Mouse (Mus musculus) thymus, postnatal 4 days (tissue): ENCODE measurements around the gene Adamts20.

ENCODE experiments used
- DNase-seq: peaks from one replicate; pipeline ENCODE4 v3.0.0; 2021

Adamts20 gene

GRCm38 (mm10) chr15:94334586-94334985 is 130.6 kb downstream of the Adamts20 start:
- DNase-seq = no peak

DNA sequence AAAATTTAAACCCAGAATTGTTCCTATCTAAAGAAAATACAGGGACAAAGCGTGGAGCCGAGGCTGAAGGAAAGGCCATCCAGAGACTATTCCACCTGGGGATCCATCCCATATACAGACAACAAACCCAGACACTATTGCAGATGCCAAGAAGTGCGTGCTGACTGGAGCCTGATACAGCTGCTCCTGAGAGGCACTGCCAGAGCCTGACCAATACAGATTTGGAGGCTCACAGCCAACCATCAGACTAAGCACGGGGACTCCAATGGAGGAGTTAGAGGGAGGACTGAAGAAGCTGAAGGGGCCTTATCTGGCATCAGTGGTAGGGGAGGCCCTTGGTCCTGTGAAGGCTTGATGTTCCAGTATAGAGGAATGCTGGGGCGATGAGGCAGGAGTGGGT is 138.6 kb downstream of the Adamts20 start:
- no peak for DNase-seq

DNA sequence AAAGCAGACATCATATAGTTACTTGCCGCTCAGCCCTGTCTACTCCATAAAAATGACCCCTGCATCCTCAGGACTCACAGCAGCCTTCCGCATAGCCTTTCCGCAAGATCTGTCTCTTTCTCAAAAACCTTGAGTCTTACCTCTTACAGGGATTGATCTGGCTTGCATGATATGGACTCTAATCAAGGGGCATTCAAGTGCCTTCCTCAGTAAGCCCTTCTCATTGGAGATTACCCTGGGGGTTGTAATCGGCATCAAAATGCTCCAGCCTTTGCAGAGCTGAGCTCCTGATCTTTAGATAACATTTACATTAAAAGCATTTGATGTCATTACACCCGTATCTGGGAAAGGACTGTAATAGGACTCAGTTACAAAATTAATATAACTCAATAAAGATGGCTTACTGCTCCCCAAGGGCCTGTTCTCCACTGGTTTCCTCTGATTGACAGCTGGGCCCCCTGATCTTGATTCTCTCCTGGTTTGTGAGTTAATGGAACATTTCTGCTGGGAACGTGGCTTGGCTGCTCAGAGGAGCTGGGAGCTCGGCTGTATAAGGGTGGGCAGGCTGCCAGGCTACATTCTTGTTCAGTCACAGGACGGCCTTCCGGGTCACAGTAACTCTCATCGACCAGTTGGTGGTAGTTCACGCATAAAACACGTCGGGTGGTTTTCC is 139.6 kb downstream of the Adamts20 start:
- DNase-seq = no peak

DNA sequence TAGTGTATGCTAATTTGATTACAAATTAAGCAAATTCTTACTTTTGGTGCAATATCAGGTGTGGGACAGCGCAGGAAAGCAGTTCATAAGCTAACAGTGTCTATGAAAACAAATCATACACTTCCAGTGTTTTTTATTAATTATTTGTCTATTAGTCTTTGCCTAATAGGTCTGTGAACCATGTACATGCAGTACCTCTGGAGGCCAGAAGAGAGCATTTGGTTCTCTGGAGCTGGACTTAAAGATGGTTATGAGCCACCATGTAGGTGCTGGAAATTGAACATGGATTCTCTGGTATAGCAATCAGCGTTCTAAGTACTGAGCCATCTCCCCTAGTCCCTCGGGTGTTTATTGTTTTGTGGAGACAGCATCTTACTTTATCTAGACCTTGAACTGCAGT is 149.0 kb downstream of the Adamts20 start:
- DNase-seq = no peak

- DNase-seq = no peak
Observed at GRCm38 (mm10) chr15:94309689-94310088, 155.5 kb downstream of the Adamts20 start.

DNA sequence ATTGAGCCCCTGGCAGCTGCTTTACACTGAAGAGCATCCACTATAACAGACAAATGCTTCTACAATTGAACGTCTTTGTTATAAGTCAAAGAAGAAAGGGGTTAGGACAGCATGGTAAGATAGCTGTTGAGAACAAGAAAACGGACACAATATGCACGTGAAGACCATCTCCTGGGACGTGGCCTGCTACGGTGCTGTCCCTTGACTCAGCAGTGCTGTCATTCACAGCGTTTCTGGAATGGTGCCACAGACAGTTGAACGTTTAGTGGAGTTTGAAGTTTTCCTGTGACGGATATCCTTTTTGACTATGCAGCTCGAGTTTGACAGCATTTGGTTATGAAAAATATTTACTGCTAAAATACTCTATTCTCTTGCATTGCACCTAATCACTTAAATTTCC is 157.3 kb downstream of the Adamts20 start:
- DNase-seq = no peak

DNA sequence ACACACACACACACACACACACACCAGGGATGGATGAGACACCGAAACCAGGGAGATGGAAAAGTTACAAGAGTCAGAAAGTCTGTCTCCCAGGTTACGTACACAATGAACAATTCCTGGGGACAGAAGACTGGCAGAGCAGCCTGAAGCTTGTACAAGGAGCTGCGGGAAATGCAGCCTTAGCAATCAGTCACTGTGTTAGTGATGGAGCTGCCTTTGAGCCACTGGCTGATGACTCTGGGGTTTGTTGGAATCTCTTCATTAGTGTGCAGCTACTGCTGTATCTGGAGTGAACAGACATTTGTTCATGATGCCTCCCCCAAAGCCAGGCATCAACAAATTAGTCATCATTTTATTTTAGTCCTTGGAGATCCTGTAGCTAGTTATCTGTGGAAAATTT is 162.1 kb downstream of the Adamts20 start:
- DNase-seq = no peak

- no peak for DNase-seq
Observed at GRCm38 (mm10) chr15:94294084-94294483, 171.1 kb downstream of the Adamts20 start.

DNA sequence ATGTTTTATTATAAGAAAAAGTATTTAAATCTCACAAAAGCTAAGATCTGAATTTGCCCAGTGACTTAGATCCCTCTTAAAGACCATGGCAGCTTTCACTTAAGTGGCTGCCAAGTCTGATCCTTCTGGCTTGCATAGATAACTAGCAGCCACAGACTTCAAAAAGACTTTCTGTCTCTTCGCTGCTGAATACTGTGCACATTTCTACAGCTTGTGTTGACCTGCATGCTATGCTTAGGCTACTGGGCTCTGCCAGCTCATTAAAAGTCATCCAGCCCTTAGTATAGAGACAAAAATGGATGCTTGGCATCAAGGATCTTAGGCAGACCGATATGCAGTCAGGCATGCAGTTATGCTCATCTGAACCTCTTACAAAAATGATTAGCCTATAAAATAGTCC is 177.2 kb downstream of the Adamts20 start:
- DNase-seq = no peak

GRCm38 (mm10) chr15:94287495-94287894 is 177.7 kb downstream of the Adamts20 start:
- no peak for DNase-seq

- DNase-seq = peak; percentile 14
Observed at GRCm38 (mm10) chr15:94276418-94276817, 188.8 kb downstream of the Adamts20 start.

- DNase-seq = peak; percentile 91
Observed at GRCm38 (mm10) chr15:94265630-94266029, 199.6 kb downstream of the Adamts20 start.

GRCm38 (mm10) chr15:94264497-94264879 is 200.7 kb downstream of the Adamts20 start:
- no peak for DNase-seq

DNA sequence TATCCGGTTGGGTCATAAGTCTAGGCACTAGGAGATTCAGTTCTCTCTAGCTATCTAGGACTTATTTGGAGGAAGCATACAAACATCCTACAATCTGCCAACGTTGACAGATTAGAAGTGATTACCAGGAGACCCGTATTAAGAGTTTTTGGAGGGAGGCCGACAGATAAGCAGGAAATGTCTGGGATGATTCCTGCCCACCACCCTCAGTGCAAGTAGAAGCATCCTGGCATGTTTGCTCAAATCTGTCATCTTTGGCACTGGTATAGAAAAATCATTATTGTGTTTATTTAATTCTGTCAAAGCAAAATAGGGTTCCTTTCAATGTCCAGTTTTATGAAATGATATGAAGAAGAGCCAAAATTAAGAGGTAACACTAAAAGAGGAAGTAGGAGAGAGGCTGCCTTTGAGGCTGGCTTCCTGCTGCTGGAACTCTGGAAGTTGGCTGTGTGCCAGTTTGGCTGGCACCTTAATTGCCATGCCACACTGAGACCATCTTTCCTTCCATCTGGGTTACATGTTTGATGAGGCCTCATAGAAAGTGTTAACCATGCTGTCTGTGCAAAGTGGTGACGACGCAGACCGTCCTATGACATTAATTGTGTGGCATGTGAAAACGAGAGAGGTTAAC is 201.2 kb downstream of the Adamts20 start:
- DNase-seq = no peak

- DNase-seq = no peak
Observed at GRCm38 (mm10) chr15:94263241-94263640, 202.0 kb downstream of the Adamts20 start.

DNA sequence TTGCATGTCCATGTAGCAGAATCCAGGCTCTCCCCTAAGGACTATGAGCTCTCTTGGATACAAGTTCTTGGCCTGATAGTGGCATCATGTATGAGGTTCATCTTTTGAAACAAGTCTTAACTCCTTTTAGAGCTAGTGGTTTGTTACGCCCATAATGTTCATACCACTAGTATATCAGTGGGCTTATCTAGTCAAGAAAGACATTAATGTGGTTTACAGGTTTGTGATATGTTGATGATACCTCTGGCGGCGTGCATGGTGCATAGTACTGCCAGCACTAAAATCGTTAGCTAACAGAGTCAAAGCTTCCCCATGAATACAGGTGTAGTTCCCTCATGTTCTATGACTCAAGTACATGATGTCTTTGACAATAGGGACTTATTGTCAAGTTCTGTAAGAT is 205.7 kb downstream of the Adamts20 start:
- DNase-seq = no peak

DNA sequence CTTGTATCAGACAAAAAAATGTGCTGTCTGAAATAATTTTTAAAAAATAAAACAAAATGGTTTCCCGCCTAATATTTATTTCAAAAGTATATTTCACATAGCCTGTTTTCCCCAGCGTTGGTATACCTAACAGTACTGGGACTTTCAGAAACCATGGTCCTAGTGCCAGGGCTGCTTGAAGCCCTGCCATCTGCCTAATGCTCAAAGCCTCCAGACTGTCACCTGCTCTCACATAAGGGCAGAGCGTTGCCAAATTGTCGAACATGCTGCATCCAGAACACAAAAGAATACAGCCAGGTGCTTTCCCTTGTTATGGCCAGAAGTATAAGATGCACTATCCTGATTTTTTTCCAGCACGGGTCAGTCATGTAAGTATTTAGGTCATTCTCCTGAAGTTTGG is 209.7 kb downstream of the Adamts20 start:
- DNase-seq = no peak

DNA sequence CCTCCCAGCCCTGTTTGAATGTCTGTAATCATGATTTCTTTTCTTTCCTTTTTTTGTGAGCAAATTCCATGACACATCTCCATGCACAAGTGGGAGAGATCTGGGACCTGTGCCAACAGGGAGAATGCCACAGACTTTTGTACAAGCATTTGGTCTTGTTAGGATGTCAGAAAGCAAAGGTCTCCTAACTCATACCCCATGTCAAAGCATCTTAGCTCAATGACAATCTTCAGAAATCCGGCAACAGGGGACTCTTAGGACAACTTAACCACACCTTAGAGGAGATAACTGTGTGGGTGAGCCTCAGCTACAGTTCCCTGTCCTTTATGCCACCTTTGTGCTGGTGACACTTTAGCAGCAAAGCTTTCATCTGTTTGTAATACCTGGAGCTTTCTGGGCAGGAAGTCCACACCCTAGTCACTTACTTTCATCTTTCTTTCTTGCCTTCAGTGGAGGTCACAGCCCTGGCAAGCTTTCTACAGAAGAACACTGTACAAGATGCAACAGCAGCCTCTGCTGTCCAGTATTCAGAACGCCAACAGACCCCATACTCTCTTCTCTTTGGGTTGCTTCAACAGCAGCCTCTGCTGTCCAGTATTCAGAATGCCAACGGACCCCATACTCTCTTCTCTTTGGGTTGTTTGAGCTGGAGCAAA is 210.2 kb downstream of the Adamts20 start:
- no peak for DNase-seq

DNA sequence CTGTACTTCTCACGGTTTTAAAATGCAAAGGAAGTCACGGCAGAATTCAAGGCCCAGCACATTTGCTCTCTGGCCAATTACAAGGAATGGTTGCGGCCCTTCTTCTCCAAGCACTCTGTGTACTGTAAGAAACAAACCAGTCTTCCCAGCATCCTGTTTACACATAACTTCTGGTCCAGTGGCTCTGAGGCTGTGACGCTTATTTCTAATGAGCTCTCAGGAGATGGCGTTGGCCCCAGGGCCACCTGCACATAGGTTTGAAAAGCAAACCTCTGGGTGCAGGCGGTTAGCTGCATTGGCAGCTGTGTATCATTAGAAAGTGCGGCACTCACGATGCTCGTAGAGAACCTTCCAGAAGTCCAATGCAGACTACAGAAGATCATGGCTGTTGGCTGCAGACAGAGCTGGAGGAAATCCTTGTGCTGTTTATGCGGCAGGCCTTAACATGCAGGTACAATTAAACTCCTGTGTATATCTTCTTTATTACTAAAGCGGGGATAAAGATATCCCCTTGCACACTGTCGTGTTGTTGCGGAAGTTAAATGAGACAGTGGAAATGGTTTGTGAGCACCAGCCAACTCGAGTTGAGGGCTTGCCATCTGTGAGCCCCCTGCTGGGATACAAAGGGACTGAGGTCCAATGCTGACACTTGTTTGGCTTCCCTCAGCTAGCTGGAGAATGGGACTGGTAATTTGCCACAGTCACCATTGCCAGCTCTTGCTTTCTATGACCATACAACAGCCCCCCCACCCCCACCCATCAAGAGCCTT is 210.9 kb downstream of the Adamts20 start:
- DNase-seq = peak; percentile 48

DNA sequence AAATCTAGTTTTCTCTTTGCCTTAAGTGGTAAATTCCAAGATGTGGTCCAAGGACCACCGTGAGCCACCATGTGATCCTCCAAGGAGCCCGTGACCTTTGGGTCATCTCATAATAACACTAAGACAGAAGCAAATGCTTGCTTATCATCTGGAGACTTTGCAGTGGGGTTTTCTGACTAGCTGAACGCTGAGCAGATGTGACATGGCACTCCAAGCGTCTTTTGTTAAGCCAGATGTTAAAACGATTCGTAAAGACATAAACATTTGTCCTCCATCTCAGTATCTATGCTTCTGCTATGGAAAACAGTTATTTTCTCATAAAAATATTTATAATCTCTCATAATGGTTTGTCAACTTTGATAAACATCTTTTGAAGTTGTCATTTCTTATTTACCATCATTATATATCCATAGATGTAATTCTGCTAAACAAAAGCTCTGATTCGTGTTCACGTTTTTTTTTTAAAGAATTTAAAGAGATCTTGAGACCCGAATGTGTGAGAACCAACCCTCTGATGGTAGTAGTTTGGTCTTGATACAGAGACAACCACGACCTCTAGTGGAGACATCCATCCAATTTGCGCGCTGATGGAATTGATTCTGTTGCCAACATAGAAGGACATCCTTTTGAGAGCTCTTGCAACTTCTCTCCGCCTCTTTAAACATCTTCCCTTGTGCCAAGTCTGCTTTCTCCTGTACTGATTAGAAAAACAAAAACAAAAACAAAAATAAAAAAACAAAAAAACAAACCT is 212.1 kb downstream of the Adamts20 start:
- DNase-seq = peak; percentile 50

GRCm38 (mm10) chr15:94249766-94250165 is 215.5 kb downstream of the Adamts20 start:
- DNase-seq = no peak

GRCm38 (mm10) chr15:94248386-94248785 is 216.8 kb downstream of the Adamts20 start:
- DNase-seq = no peak

DNA sequence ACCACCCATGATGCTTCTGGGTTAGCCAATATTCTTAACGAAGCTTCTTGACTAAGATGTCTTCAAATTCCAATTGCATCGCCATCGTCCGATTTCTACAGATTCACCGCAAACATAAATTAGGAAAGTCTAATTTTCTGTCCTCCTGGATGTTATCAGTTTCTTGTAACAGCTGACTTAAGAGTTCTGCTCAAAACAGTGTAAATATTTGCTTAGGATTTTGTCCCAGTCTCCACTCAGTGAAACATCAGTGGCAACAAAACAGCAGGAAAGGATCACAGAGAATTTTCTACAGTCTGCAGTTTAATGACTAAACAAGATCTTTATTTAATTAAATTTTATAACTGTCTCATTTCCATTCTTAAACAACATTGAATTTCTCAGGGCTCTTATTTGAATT is 218.5 kb downstream of the Adamts20 start:
- DNase-seq = no peak
